Comparison of ENCODE assay signal across 8 mouse cellular contexts in the genomic region with DNA sequence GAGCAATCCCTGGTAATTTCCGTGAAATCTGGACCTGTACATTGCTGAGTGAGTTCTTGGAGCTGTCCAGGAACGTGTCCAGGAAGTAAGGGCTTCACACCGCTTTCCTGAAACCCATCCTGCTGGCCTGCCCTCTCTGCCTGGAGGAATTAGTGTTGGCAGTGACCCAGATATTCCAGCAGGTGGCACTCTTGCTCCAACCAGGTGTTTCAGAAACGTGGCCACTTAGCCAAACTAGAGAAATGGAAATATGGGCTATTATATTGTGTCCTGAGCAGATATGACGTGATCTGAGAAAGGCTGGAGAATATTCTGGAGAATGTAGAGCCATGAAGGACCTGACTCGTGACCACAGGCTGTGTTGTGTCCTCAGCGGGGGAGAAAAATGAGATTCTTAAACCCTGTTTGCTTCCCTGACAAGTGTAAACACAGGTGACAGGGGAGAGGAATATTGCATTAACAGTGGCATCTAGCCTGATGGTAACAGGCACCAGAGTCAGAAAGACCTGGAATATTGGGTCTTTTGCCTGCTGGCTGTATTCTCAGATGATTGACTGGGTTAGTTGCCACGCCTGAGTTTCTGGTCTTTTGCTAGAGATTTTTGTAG.
DNase-seq lines count a peak whose midpoint lies in the region; ATAC-seq and TF ChIP-seq lines count a peak whose summit lies in the region.

No protein-coding gene starts in this region.

- H3K4me1 ChIP-seq in embryonic facial prominence, embryonic 10.5 days, result peaks cover 62% of the 10 kb centered on the region
- peaks cover 26% of the 10 kb centered on the region for H3K4me1 ChIP-seq in heart, adult 2 months (ENCODE audit: control insufficient read depth, insufficient read depth, low read length)
- 0 out of 2 replicates have a peak, but pooled peaks cover 3% of the 10 kb centered on the region for H3K4me1 ChIP-seq in kidney, adult 2 months (ENCODE audit: control insufficient read depth, insufficient read depth, low read length)
- peaks cover 40% of the 10 kb centered on the region for H3K4me1 ChIP-seq in limb, embryonic 14.5 days (ENCODE audit: control insufficient read depth, insufficient read depth, low read length)
- H3K4me1 ChIP-seq in midbrain, embryonic 15.5 days, result peaks cover 13% of the 10 kb centered on the region
- H3K4me1 ChIP-seq in spleen, adult 2 months (ENCODE audit: control insufficient read depth, insufficient read depth, insufficient read length), result peaks cover 38% of the 10 kb centered on the region

- no peaks in the 10 kb centered on the region for H3K79me2 ChIP-seq in heart, adult 2 months (replicated peaks; ENCODE audit: control insufficient read depth, insufficient read depth, low read length)

- H3K27me3 ChIP-seq in embryonic facial prominence, embryonic 10.5 days (replicated peaks; ENCODE audit: low read depth, poor library complexity, severe bottlenecking), result 0 out of 2 replicates have a peak, but pooled peaks cover 4% of the 10 kb centered on the region
- no peaks in the 10 kb centered on the region for H3K27me3 ChIP-seq in heart, adult 2 months (ENCODE audit: control insufficient read depth, insufficient read depth, low read length)
- H3K27me3 ChIP-seq in kidney, adult 2 months (replicated peaks; ENCODE audit: control insufficient read depth, insufficient read depth, low read length), result no peaks in the 10 kb centered on the region
- H3K27me3 ChIP-seq in limb, embryonic 14.5 days (ENCODE audit: control insufficient read depth, insufficient read depth, low read length), result no peaks in the 10 kb centered on the region
- H3K27me3 ChIP-seq in midbrain, embryonic 15.5 days (replicated peaks), result no peaks in the 10 kb centered on the region
- no peaks in the 10 kb centered on the region for H3K27me3 ChIP-seq in spleen, adult 2 months (ENCODE audit: control insufficient read depth, insufficient read depth, low read length)

- H3K9me3 ChIP-seq in embryonic facial prominence, embryonic 10.5 days, result no peaks in the 10 kb centered on the region
- H3K9me3 ChIP-seq in limb, embryonic 14.5 days (ENCODE audit: control insufficient read depth, low read length), result no peaks in the 10 kb centered on the region
- H3K9me3 ChIP-seq in midbrain, embryonic 15.5 days, result no peaks in the 10 kb centered on the region

- intact Hi-C loops in heart, adult 2 months (cut with DNase I), result loop anchor here (1.0 to 5.0 kb wide), 5 partner anchors 93 to 484 kb away; no protein-coding TSS in a partner anchor

- peak; percentile 99 for TF ChIP-seq CTCF in heart, adult 2 months (IDR thresholded peaks at IDR 0.05)
- peak; percentile 95 for TF ChIP-seq CTCF in kidney, adult 2 months (conservative IDR thresholded peaks at IDR 0.05; ENCODE audit: insufficient read depth, insufficient read length, low read depth, low read length)
- peak; percentile 90; the same call in 1 of the 2 replicates for TF ChIP-seq CTCF in spleen, adult 2 months (IDR thresholded peaks at IDR 0.05; ENCODE audit: extremely low read depth, insufficient read depth, insufficient read length, insufficient replicate concordance)

- H3K4me2 ChIP-seq in limb, embryonic 14.5 days (replicated peaks; ENCODE audit: low read depth, low read length, severe bottlenecking), result no peak overlapping the region
- H3K4me2 ChIP-seq in midbrain, embryonic 15.5 days, result no peak overlapping the region

- peak; percentile 98 for TF ChIP-seq EP300 in heart, adult 2 months (IDR thresholded peaks at IDR 0.05; ENCODE audit: insufficient read depth, low read depth, low read length)

- WGBS in embryonic facial prominence, embryonic 10.5 days, result 13% methylated on average over 8 of the region's 8 CpGs
- WGBS in heart, adult 2 months, result 21% methylated on average over 8 of the region's 8 CpGs
- WGBS in kidney, adult 2 months, result 20% methylated on average over 8 of the region's 8 CpGs
- 11% methylated on average over 8 of the region's 8 CpGs for WGBS in limb, embryonic 14.5 days
- WGBS in midbrain, embryonic 15.5 days, result 18% methylated on average over 8 of the region's 8 CpGs
- 24% methylated on average over 8 of the region's 8 CpGs for WGBS in spleen, adult 2 months

- no peak for TF ChIP-seq POLR2A in heart, adult 2 months (IDR thresholded peaks at IDR 0.05; ENCODE audit: insufficient read depth, low read depth, low read length)
- no peak for TF ChIP-seq POLR2A in kidney, adult 2 months (IDR thresholded peaks at IDR 0.05; ENCODE audit: low read depth, low read length)
- TF ChIP-seq POLR2A in limb, embryonic 14.5 days (IDR thresholded peaks at IDR 0.05; ENCODE audit: borderline replicate concordance, extremely low read depth, insufficient read depth, insufficient read length), result no peak
- TF ChIP-seq POLR2A in spleen, adult 2 months (IDR thresholded peaks at IDR 0.05; ENCODE audit: low read depth, low read length), result no peak

- H3K9ac ChIP-seq in heart, adult 2 months (ENCODE audit: low read depth, low read length), result no peak overlapping the region
- H3K9ac ChIP-seq in limb, embryonic 14.5 days (ENCODE audit: low read depth, low read length, severe bottlenecking), result no peak overlapping the region
- H3K9ac ChIP-seq in midbrain, embryonic 15.5 days, result no peak overlapping the region

- DNase-seq in 3T3-L1 (ENCODE audit: low read depth, low spot score), result peak; percentile 98
- DNase-seq in adrenal gland, postnatal 14 days, result peak; percentile 89
- DNase-seq in embryonic facial prominence, embryonic 10.5 days (ENCODE audit: low spot score), result peak; percentile 84
- DNase-seq in heart, adult 2 months, result peak; percentile 84 to 85
- peak; percentile 90 for DNase-seq in kidney, adult 2 months
- peak; percentile 85 for DNase-seq in limb, embryonic 14.5 days (ENCODE audit: low spot score)
- peak; percentile 50 to 73 for DNase-seq in spleen, adult 2 months (ENCODE audit: low read depth in 1 of 2, low spot score in 2 of 2)

- peak; percentile 76 for ATAC-seq in limb, embryonic 14.5 days (ENCODE audit: low FRiP score, low read depth)
- ATAC-seq in midbrain, embryonic 15.5 days (replicated peaks), result peak; percentile 79

- peak overlapping the region; percentile 26; the same call in 1 of the 2 replicates for H3K27ac ChIP-seq in embryonic facial prominence, embryonic 10.5 days (replicated peaks)
- H3K27ac ChIP-seq in heart, adult 2 months, result peak overlapping the region; percentile 54
- H3K27ac ChIP-seq in kidney, adult 2 months (ENCODE audit: insufficient read depth, low read depth, low read length), result no peak overlapping the region
- H3K27ac ChIP-seq in limb, embryonic 14.5 days (replicated peaks; ENCODE audit: low read depth, low read length), result peak overlapping the region; percentile 27; the same call in 1 of the 2 replicates
- 0 out of 2 replicates have a peak overlapping the region, but pooled peaks have one; percentile 14 for H3K27ac ChIP-seq in midbrain, embryonic 15.5 days
- no peak overlapping the region for H3K27ac ChIP-seq in spleen, adult 2 months (ENCODE audit: insufficient read depth, low read length)

- H3K4me3 ChIP-seq in embryonic facial prominence, embryonic 10.5 days, result no peak overlapping the region
- no peak overlapping the region for H3K4me3 ChIP-seq in heart, adult 2 months
- H3K4me3 ChIP-seq in kidney, adult 2 months (ENCODE audit: insufficient read depth, low read depth, low read length), result no peak overlapping the region
- no peak overlapping the region for H3K4me3 ChIP-seq in limb, embryonic 14.5 days (replicated peaks; ENCODE audit: low read length)
- no peak overlapping the region for H3K4me3 ChIP-seq in midbrain, embryonic 15.5 days
- no peak overlapping the region for H3K4me3 ChIP-seq in spleen, adult 2 months (ENCODE audit: extremely low read depth, insufficient read depth, insufficient read length)

- no peaks in the 10 kb centered on the region for H3K36me3 ChIP-seq in embryonic facial prominence, embryonic 10.5 days (replicated peaks)
- peaks cover 3% of the 10 kb centered on the region; the same call in 1 of the 2 replicates for H3K36me3 ChIP-seq in heart, adult 2 months (ENCODE audit: control insufficient read depth, insufficient read depth, low read length)
- H3K36me3 ChIP-seq in kidney, adult 2 months (ENCODE audit: control insufficient read depth, insufficient read depth, low read length), result no peaks in the 10 kb centered on the region
- H3K36me3 ChIP-seq in limb, embryonic 14.5 days (ENCODE audit: control insufficient read depth, insufficient read depth, low read length), result no peaks in the 10 kb centered on the region
- H3K36me3 ChIP-seq in midbrain, embryonic 15.5 days (replicated peaks), result no peaks in the 10 kb centered on the region
- H3K36me3 ChIP-seq in spleen, adult 2 months (ENCODE audit: control insufficient read depth, insufficient read depth, low read length), result no peaks in the 10 kb centered on the region

Comparison
In these comparisons a context has a peak if more than half of its experiments do, and no peak if none do; other contexts are left out.
1. H3K27ac ChIP-seq: peak in embryonic facial prominence, embryonic 10.5 days (single experiment), heart, adult 2 months (single experiment), limb, embryonic 14.5 days (single experiment) and midbrain, embryonic 15.5 days (single experiment); none in kidney, adult 2 months (single experiment) and spleen, adult 2 months (single experiment).
2. Peak in every context shown above with its lines, with median percentiles within 50 percentile points of each other: DNase-seq and CTCF ChIP-seq.